21 mouse cellular contexts compared by ENCODE assay signal in genomic region chr14:115240621-115241373, GRCm38 (mm10).
DNase-seq lines count a peak whose midpoint lies in the region; ATAC-seq and TF ChIP-seq lines count a peak whose summit lies in the region.
"Had no signal": no experiment of that assay in that cellular context is flagged by ENCODE, and none has a peak within 500 bp of the region (broad histone marks: within the 10 kb centered on the region; RNA-seq: fewer than 3 reads in every experiment).

No protein-coding gene starts in this region.

- TF ChIP-seq CTCF in brain, embryonic 14.5 days (IDR thresholded peaks at IDR 0.05; ENCODE audit: borderline replicate concordance, extremely low read depth, insufficient read depth, insufficient read length), result no peak
- no peak for TF ChIP-seq CTCF in midbrain, postnatal 0 days (IDR thresholded peaks at IDR 0.05)

- H3K4me1 ChIP-seq in forebrain, embryonic 14.5 days (ENCODE audit: control insufficient read depth, insufficient read depth, low read length), result no peaks in the 10 kb centered on the region
- no peaks in the 10 kb centered on the region for H3K4me1 ChIP-seq in forebrain, embryonic 10.5 days
- peaks cover 10% of the 10 kb centered on the region for H3K4me1 ChIP-seq in midbrain, embryonic 13.5 days (replicated peaks)
- no peaks in the 10 kb centered on the region for H3K4me1 ChIP-seq in midbrain, postnatal 0 days (ENCODE audit: insufficient read depth, low read length)
- H3K4me1 ChIP-seq: embryonic facial prominence, embryonic 15.5 days; hindbrain, embryonic 10.5 days had no signal

- TF ChIP-seq POLR2A in brain, embryonic 14.5 days (IDR thresholded peaks at IDR 0.05; ENCODE audit: borderline replicate concordance, extremely low read depth, insufficient read depth, insufficient read length, poor library complexity, severe bottlenecking), result no peak

- no peak overlapping the region for H3K9ac ChIP-seq in forebrain, embryonic 14.5 days (ENCODE audit: low read length)
- no peak overlapping the region for H3K9ac ChIP-seq in midbrain, embryonic 13.5 days (replicated peaks)
- H3K9ac ChIP-seq in midbrain, postnatal 0 days (replicated peaks; ENCODE audit: low read length, poor library complexity, severe bottlenecking), result no peak overlapping the region
- H3K9ac ChIP-seq: embryonic facial prominence, embryonic 15.5 days; heart, embryonic 12.5 days; hindbrain, embryonic 14.5 days had no signal

- H3K9me3 ChIP-seq in forebrain, embryonic 14.5 days (replicated peaks; ENCODE audit: control insufficient read depth, low read length), result no peaks in the 10 kb centered on the region
- no peaks in the 10 kb centered on the region for H3K9me3 ChIP-seq in forebrain, embryonic 10.5 days
- H3K9me3 ChIP-seq in midbrain, embryonic 13.5 days, result no peaks in the 10 kb centered on the region
- no peaks in the 10 kb centered on the region for H3K9me3 ChIP-seq in midbrain, postnatal 0 days (ENCODE audit: low read length)
- H3K9me3 ChIP-seq: embryonic facial prominence, embryonic 15.5 days; heart, embryonic 12.5 days; hindbrain, embryonic 10.5 days had no signal

- no peak for ATAC-seq in forebrain, embryonic 14.5 days
- ATAC-seq in midbrain, embryonic 13.5 days, result peak; percentile 72
- peak; percentile 27; the same call in 1 of the 2 replicates for ATAC-seq in midbrain, postnatal 0 days (ENCODE audit: low FRiP score)
- ATAC-seq: intestine, embryonic 16.5 days had no signal

- H3K27ac ChIP-seq in forebrain, embryonic 14.5 days (ENCODE audit: low read depth, low read length), result no peak overlapping the region
- H3K27ac ChIP-seq in forebrain, embryonic 10.5 days, result no peak overlapping the region
- peak overlapping the region; percentile 12 for H3K27ac ChIP-seq in midbrain, embryonic 13.5 days
- H3K27ac ChIP-seq in midbrain, postnatal 0 days (ENCODE audit: low read depth, low read length), result no peak overlapping the region
- H3K27ac ChIP-seq: embryonic facial prominence, embryonic 15.5 days; gastrocnemius, adult 2 months; heart, adult 2 months; hindbrain, embryonic 10.5 days; hindbrain, embryonic 14.5 days had no signal

- DNase-seq in forebrain, embryonic 14.5 days (ENCODE audit: low spot score), result peak; percentile 14
- DNase-seq in forebrain, embryonic 10.5 days (ENCODE audit: extremely low spot score, low spot score), result no peak
- peak; percentile 59 for DNase-seq in brain, embryonic 14.5 days (ENCODE audit: low read depth)
- DNase-seq in midbrain, postnatal 0 days (ENCODE audit: low spot score), result no peak
- no peak for DNase-seq in heart, adult 11 months
- DNase-seq in cerebellum, adult 9-10 months, result no peak
- DNase-seq in heart, adult 8-10 months (ENCODE audit: low spot score), result no peak
- DNase-seq: adrenal gland, postnatal 10 days; cerebellum, adult 18-20 months; cerebellum, postnatal 14 days; embryo, embryonic 11 days; gastrocnemius, adult 2 months; gastrocnemius, postnatal 25 days; heart, adult 2 months had no signal

- no peak overlapping the region for H3K4me3 ChIP-seq in forebrain, embryonic 14.5 days (ENCODE audit: low read depth, low read length)
- H3K4me3 ChIP-seq in forebrain, embryonic 10.5 days, result no peak overlapping the region
- H3K4me3 ChIP-seq in midbrain, embryonic 13.5 days (replicated peaks), result no peak overlapping the region
- no peak overlapping the region for H3K4me3 ChIP-seq in midbrain, postnatal 0 days (ENCODE audit: low read depth, low read length)
- H3K4me3 ChIP-seq: embryonic facial prominence, embryonic 15.5 days; erythroblast, embryonic 14.5 days; gastrocnemius, adult 2 months; heart, adult 2 months; heart, embryonic 12.5 days; hindbrain, embryonic 10.5 days had no signal

- WGBS in forebrain, embryonic 14.5 days, result 60% methylated on average over 4 of the region's 4 CpGs
- 67% methylated on average over 4 of the region's 4 CpGs for WGBS in forebrain, embryonic 10.5 days
- 35% methylated on average over 4 of the region's 4 CpGs for WGBS in midbrain, embryonic 13.5 days
- WGBS in midbrain, postnatal 0 days, result 31% methylated on average over 4 of the region's 4 CpGs

- no peak overlapping the region for H3K4me2 ChIP-seq in forebrain, embryonic 14.5 days (ENCODE audit: low read length)
- no peak overlapping the region for H3K4me2 ChIP-seq in midbrain, embryonic 13.5 days (replicated peaks)
- no peak overlapping the region for H3K4me2 ChIP-seq in midbrain, postnatal 0 days (ENCODE audit: low read depth, low read length, poor library complexity, severe bottlenecking)
- H3K4me2 ChIP-seq: embryonic facial prominence, embryonic 15.5 days; heart, embryonic 12.5 days; hindbrain, embryonic 14.5 days had no signal

- H3K27me3 ChIP-seq in forebrain, embryonic 14.5 days (replicated peaks; ENCODE audit: control insufficient read depth, insufficient read depth, low read length), result no peaks in the 10 kb centered on the region
- H3K27me3 ChIP-seq in forebrain, embryonic 10.5 days (ENCODE audit: poor library complexity, severe bottlenecking), result no peaks in the 10 kb centered on the region
- no peaks in the 10 kb centered on the region for H3K27me3 ChIP-seq in midbrain, embryonic 13.5 days
- no peaks in the 10 kb centered on the region for H3K27me3 ChIP-seq in midbrain, postnatal 0 days (ENCODE audit: insufficient read depth, low read length)
- H3K27me3 ChIP-seq: embryonic facial prominence, embryonic 15.5 days; heart, embryonic 12.5 days had no signal

- no peaks in the 10 kb centered on the region for H3K36me3 ChIP-seq in forebrain, embryonic 14.5 days (ENCODE audit: control insufficient read depth, insufficient read depth, low read length)
- no peaks in the 10 kb centered on the region for H3K36me3 ChIP-seq in forebrain, embryonic 10.5 days (replicated peaks)
- no peaks in the 10 kb centered on the region for H3K36me3 ChIP-seq in midbrain, embryonic 13.5 days
- no peaks in the 10 kb centered on the region for H3K36me3 ChIP-seq in midbrain, postnatal 0 days (ENCODE audit: insufficient read depth, low read length)
- H3K36me3 ChIP-seq: embryonic facial prominence, embryonic 15.5 days; heart, embryonic 12.5 days; hindbrain, embryonic 10.5 days had no signal

Comparison
In these comparisons a context has a peak if more than half of its experiments do, and no peak if none do; other contexts are left out.
1. DNase-seq: peak in forebrain, embryonic 14.5 days (single experiment) and brain, embryonic 14.5 days (single experiment); none in forebrain, embryonic 10.5 days (single experiment), midbrain, postnatal 0 days (single experiment), heart, adult 11 months (single experiment), cerebellum, adult 9-10 months (single experiment) and heart, adult 8-10 months (single experiment).